Mouse (Mus musculus): ENCODE results near the gene Atg10.
A peak's percentile ranks its signal among the peaks of the same experiment; 100 is the strongest.

The Atg10 gene

GRCm38 (mm10) chr13:91011851-91012250 is 211.9 kb downstream of the Atg10 start:
- no peak for DNase-seq (ENCODE audit: low spot score)

- DNase-seq (ENCODE audit: low spot score) = no peak
Measured at GRCm38 (mm10) chr13:90995034-90995629, 228.6 kb downstream of the Atg10 start.

- DNase-seq (ENCODE audit: low spot score) = peak; percentile 42
Measured at GRCm38 (mm10) chr13:90993602-90994001, 230.2 kb downstream of the Atg10 start.

- no peak for DNase-seq (ENCODE audit: low spot score)
Measured at GRCm38 (mm10) chr13:90992948-90993347, 230.8 kb downstream of the Atg10 start.

- no peak for DNase-seq (ENCODE audit: low spot score)
Measured at GRCm38 (mm10) chr13:90988226-90988625, 235.5 kb downstream of the Atg10 start.

GRCm38 (mm10) chr13:90985417-90985816 is 238.4 kb downstream of the Atg10 start:
- no peak for DNase-seq (ENCODE audit: low spot score)

- no peak for DNase-seq (ENCODE audit: low spot score)
Measured at GRCm38 (mm10) chr13:90984073-90984472, 239.7 kb downstream of the Atg10 start.

GRCm38 (mm10) chr13:90981798-90982197 is 242.0 kb downstream of the Atg10 start:
- DNase-seq (ENCODE audit: low spot score) = no peak

- DNase-seq (ENCODE audit: low spot score) = no peak
Measured at GRCm38 (mm10) chr13:90980878-90981674, 242.7 kb downstream of the Atg10 start.

GRCm38 (mm10) chr13:90977057-90977456 is 246.7 kb downstream of the Atg10 start:
- no peak for DNase-seq (ENCODE audit: low spot score)

- DNase-seq (ENCODE audit: low spot score) = no peak
Measured at GRCm38 (mm10) chr13:90973409-90973808, 250.4 kb downstream of the Atg10 start.

- DNase-seq (ENCODE audit: low spot score) = no peak
Measured at GRCm38 (mm10) chr13:90970259-90971017, 253.3 kb downstream of the Atg10 start.

- DNase-seq (ENCODE audit: low spot score) = no peak
Measured at GRCm38 (mm10) chr13:90968940-90969339, 254.8 kb downstream of the Atg10 start.

GRCm38 (mm10) chr13:90967422-90967821 is 256.3 kb downstream of the Atg10 start:
- DNase-seq (ENCODE audit: low spot score) = peak; percentile 91

- DNase-seq (ENCODE audit: low spot score) = no peak
Measured at GRCm38 (mm10) chr13:90965996-90966395, 257.8 kb downstream of the Atg10 start.

- peak; percentile 55 for DNase-seq (ENCODE audit: low spot score)
Measured at GRCm38 (mm10) chr13:90964511-90964910, 259.3 kb downstream of the Atg10 start.

GRCm38 (mm10) chr13:90962836-90963760 is 260.7 kb downstream of the Atg10 start:
- DNase-seq (ENCODE audit: low spot score) = peak; percentile 57

- no peak for DNase-seq (ENCODE audit: low spot score)
Measured at GRCm38 (mm10) chr13:90960591-90960990, 263.2 kb downstream of the Atg10 start.

GRCm38 (mm10) chr13:90958894-90959293 is 264.9 kb downstream of the Atg10 start:
- no peak for DNase-seq (ENCODE audit: low spot score)

GRCm38 (mm10) chr13:90939600-90939999 is 284.2 kb downstream of the Atg10 start:
- DNase-seq (ENCODE audit: low spot score) = no peak

- DNase-seq (ENCODE audit: low spot score) = no peak
Measured at GRCm38 (mm10) chr13:90939192-90939591, 284.6 kb downstream of the Atg10 start.

GRCm38 (mm10) chr13:90935852-90936251 is 287.9 kb downstream of the Atg10 start:
- DNase-seq (ENCODE audit: low spot score) = no peak
